Mouse (Mus musculus) spleen, adult 2 months (tissue): ENCODE measurements at regions not wholly inside any gene's neighbourhood (a gene's known extent, or its start where the extent isn't known, plus 50 kb on each side); places are given as distances from the start of the nearest gene placed in this dataset.

Source experiments
- CTCF ChIP-seq: fragments of 200-500 bp; IDR thresholded peaks from 2 replicates; pipeline ENCODE4 v1.5.1; 2011; ENCODE audit warnings: mild to moderate bottlenecking, inconsistent platforms; ENCODE audit not compliant: insufficient read depth, insufficient read length, insufficient replicate concordance; ENCODE audit errors: extremely low read depth
- POLR2A ChIP-seq: fragments of 200-500 bp; IDR thresholded peaks from 2 replicates; pipeline ENCODE4 v1.6.1; 2011; ENCODE audit warnings: low read depth, low read length, inconsistent platforms

DNA sequence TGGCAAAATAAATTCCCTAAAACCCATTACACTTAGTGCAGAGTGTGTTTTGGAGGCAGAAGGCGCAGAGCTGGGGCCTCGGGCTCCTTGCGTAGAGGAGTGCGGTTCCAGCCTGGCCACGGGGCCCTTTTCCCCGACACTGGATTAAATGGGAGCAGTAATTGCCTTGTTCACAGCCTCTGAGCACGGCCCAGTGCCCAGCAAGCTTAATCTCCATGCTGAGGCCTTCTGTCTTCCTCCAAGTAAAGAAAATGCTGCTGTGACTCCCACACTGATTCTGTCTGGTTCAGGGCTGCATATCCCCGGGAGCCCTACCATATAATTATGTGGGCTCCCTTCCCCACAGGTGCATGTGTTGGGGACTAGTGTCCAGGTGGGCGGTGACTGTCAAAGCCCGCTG is 107.5 kb downstream of the Kif26a start:
- TF ChIP-seq POLR2A, result no peak
- TF ChIP-seq CTCF, result no peak
